Mouse (Mus musculus): ENCODE data around the gene Ddx49.
A peak's percentile ranks its signal among the peaks of the same experiment; 100 is the strongest.

Ddx49 gene

DNA sequence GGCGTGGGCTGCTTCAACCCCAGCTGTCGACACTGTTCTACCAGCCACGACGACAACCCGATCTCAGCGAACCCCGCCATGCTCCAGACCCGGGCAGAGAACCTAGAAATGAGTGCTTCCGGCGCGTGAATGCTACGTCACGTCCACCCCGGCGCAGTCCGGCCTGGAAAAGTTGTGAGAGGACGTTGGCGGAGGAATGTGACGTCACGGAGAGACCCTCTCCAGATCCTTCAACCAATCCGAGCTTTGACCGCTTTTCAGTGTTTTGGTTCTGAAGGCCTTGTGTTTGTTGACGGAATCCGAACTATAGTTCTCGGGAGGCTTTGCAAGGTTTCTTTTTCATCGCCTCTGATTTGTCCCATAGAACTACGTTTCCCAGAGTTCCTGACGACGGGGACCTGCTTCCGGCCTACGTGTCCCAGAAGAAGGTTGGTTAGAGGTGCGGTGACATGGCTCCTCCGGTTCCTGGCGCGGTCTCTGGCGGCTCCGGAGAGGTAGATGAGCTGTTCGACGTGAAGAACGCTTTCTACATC lies at the start of gene Ddx49, which contains the start of gene Cope:
Gene Ddx49, minus strand, starts transcription at position 132 of the 533 bp plus-strand sequence.
Gene Cope, plus strand, starts transcription at position 161 of the 533 bp plus-strand sequence.
- peak; percentile 84 for DNase-seq (ENCODE audit: extremely low read depth, low read depth)

DNA sequence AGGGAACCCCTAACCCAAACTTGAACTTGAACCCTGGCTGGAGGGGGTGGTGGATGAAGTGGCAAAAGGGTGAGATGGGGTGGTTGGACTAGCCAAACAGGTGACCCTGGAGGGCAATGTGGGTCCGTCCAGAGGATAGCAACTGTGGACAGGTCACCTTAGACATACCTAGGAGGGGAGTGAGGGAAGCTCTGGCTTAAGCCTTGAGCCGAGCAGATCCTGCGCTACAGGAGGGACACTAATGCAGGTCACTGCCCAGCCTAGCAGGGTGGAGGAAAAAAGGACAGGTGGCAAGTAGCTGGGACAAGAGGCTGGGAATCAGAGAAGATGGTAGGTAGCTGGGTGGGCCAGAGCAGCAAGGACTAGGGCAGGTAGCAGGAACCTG lies 49.7 kb upstream of the Ddx49 start:
- no peak for DNase-seq (ENCODE audit: extremely low read depth, low read depth)

DNA sequence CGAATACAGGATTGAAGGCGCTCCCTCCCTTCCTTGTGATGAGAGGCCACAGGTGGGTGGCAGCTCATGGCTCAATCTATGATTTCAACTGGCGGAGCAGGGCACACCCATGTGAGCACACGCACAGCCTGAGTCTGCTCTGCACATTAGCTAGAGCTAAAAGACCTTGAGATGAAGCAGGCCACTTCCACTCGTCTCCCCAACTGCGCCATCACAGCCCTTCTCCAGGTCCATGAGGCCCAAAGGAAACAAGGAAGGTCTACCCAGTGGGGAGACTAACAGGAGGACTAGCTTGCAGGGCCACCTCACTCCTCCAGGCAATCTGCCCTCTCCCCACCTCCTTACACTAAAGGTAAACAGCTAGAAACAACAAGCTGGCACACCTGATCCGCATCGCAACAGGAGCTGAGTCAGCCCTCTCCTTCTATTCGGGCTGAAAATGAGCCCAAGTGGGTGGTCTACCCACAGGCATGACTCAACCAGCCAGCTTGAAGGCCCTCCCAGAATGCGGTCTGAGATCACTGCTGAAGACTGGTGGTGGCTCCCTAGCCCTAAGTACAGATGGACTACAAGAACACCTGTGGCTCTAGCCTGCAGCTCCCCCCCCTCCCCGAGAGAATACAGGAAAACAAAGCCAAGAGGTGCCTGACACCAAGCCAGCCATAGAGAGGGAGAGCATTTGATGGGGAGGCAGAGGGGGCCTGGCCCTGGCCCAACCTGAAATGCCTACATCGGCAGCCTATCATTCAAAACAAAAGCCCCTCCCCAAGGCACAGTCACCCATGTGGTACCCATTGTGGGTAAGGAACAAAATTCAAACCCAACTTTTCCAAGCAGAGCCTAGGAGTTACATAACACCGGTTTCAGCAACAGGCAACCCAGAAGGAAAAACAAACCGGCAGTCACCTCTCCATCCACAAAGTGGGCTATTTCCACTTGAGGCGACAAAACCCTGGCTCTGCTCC lies 49.0 kb upstream of the Ddx49 start:
- no peak for DNase-seq (ENCODE audit: extremely low read depth, low read depth)

DNA sequence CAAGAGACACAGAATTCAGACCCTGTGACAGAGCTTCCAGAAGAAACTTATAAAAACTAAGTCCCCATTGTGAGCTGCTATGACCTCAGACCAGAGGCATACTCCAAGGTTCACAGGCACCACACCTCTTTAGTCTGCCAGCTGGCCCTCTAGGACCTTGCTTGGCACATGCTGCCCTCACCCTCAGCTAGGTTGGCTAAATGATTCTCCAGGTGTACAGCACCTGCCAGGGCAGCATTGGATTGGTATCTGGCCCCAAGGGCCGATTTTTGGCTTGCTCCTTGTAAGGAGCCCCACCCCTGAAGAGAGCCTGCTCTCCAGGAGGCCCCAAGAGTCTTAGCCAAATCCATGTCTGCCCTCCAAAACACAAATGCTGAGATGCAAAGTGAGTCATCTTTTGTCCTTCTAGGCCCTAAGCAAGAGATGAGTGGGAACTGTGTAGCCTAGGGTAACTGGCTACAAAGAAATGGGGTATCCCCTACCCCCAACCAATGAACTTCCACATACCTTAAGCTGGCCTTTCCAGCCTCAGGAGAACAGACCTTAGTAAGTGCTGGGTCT lies 45.7 kb upstream of the Ddx49 start:
- no peak for DNase-seq (ENCODE audit: extremely low read depth, low read depth)

DNA sequence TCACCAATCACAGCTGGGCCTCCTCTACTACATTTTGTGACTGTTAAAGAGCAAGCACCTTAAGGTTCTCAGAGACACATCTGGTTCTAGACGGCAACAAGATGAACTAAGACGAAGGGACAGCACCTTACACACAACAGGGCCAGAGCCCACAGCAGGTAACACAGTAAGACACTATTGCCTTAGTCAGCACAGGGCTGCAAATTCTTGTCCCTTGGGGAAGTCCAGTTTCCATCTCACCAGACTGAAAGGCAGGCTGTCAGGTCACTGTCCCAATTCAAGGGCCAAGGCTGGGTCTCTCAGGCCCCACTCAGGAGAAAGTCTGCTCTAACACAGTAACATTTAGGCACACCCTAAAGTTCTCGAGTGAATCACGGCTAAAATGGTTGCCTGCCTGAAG lies 45.2 kb upstream of the Ddx49 start:
- no peak for DNase-seq (ENCODE audit: extremely low read depth, low read depth)

DNA sequence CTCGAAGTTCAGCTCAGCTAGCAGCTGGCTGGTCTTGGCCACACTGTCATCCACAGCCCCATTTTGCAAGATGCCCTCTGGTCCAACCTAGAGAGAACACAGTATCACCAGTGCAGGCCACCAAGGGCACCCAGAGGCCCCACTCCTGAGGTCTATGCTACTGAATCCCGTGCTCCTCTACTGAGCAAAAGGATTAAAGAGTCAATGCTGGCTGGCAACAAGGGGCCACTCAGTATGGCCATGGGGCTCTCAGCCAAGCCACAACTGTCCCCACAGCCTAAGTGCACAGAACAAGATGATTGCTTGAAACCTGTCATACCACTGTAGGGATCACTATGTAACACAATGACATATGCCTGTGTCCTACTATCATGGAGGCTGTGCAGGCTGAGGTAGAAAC lies 42.0 kb upstream of the Ddx49 start:
- DNase-seq (ENCODE audit: extremely low read depth, low read depth) = no peak

DNA sequence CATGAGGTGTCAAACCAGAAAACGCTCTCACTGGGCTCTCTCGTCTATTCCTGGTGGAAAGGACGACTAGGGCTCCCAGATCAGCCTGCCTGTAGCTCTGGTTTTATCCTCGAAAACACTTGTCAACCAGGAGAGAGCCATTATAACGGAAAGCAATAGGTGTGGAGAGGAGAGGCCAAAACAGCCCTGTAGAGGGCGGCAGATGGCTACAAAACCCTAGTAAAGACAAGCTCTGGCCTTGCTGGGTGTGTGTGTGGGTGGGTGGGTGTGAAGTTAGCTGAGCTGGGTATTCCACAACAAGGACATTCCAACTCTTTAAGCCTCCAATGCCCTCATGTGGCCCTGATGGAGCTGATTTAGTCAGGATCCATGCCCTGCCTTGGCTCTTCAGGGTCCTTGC lies 41.4 kb upstream of the Ddx49 start:
- DNase-seq (ENCODE audit: extremely low read depth, low read depth) = no peak

DNA sequence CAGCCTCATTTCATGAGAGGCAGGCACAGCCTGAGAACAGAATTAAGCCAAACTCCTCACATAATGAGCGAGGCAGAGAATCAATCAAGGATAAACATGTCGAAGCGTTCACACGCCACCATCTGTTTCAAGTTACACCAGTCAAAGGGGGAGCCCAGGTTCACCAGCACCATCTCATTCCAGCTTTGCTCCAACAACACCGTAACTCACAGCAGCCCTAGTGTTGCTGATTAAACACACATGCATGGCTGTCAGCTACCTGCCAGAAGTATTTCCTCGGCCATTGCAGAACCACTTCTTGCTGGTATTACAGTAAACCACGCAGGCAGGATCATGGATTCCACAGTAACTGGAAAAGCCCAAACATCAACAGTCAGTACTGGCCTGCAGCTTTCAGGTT lies 40.8 kb upstream of the Ddx49 start:
- DNase-seq (ENCODE audit: extremely low read depth, low read depth) = no peak

DNA sequence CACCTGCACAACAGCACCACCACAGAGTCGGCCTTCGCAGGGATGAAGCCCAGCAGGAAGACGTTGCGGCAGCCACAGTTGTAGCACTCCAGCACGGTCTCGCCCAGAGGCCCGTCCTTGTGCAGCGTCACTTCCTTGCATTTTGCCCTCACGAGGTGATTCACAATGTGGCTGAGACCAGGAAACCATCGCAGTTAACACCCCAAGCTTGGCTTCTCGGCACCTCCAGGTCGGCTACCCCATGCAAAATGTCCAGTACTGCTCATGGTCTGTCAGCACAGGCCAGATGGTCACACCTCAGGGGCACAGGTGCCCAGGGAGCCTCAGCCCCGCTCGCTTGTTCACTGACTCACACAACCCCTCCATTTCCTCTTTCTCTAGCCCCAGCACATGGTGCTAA lies 39.7 kb upstream of the Ddx49 start:
- no peak for DNase-seq (ENCODE audit: extremely low read depth, low read depth)

DNA sequence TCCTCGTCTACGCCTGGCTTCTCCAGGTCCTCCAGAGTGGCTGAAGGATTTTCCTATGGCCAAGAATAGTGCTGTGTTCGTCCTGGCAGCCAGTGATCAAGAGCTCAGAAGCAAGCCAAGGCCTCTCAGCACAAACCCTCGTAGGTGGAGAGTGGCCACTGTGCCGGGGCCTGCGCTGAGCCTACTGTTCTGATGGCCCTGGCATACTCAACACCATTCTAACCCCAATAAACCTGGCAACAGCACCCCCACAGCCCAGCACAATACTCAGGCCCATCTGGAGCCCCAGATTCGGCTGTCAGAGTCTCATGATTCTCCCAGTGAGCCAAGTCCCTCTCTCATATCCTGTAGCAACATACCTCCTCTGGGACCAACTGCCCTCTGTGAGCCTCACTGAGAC lies 38.4 kb upstream of the Ddx49 start:
- no peak for DNase-seq (ENCODE audit: extremely low read depth, low read depth)

DNA sequence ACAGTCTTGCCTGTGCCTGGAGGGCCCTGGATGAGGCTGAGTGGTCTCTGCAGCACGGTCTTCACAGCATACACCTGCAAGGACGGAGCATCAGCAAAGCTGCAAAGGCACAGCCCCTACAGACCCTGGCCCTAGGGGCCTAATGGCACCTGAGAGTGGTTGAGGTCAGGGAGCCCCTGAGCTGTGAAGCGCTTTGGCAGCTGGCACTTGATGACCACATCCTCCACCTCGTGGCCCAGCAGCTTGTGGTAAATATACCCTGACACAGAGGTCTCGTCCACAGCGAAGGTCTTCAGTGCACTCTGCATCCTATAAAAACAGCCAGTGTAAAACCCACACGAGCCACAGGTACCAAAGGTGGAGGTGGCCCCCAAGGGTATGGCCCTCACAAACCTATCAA lies 36.6 kb upstream of the Ddx49 start:
- no peak for DNase-seq (ENCODE audit: extremely low read depth, low read depth)

DNA sequence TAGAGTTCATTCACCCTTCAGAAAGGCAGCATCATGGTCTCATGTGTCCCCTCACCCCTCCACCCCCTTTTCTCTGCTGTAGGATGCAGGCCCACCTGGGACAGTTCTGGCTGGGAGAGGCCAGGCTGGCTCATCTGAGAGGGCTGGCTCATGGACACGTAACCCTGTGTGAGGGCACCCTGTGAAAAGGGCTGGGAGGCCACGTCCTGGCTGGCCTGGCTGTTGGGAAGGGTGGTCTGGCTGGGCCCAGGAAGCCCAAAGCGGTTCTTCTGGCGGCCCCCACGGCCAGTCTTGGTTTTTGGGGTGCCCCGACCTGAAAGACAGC lies 30.6 kb upstream of the Ddx49 start:
- no peak for DNase-seq (ENCODE audit: extremely low read depth, low read depth)

DNA sequence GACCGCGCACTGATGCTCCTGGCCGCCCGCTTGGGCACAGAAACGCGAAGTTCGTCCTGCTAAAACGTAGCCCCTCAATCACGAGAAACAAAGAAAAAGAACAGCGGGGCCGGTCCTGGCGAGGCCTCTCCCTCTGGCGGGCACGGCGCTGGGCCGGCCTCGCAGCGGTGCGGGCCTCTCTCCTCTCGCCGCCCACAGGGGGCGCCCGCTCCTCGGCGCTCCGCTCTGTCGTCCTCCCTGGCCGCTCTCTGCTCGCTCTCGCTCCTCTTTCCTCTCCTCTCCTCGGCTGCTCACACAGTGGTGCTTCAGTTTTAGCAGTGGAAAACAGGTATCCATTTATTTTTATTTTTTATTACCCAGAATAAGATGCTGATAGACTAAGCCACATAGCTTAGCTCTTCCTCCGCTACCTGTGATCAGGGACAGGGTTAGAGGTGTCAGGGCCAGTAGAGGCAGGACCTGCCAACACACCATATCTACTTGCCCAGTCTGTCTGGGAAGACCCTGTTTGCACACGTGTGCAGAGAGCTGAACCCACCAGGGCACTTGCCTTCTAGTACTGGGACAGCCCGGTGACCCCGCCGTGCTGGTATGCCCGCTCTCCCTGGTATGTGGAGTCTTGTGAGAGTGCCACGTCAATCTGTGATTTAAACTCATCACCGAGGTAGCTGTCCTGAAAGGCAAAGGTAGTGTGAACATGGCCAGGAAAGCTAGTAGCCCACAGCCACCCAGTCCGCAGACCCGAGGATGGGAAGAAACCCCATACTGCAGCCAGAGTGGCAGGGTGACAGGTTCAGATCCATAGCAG lies 30.0 kb upstream of the Ddx49 start:
- no peak for DNase-seq (ENCODE audit: extremely low read depth, low read depth)

DNA sequence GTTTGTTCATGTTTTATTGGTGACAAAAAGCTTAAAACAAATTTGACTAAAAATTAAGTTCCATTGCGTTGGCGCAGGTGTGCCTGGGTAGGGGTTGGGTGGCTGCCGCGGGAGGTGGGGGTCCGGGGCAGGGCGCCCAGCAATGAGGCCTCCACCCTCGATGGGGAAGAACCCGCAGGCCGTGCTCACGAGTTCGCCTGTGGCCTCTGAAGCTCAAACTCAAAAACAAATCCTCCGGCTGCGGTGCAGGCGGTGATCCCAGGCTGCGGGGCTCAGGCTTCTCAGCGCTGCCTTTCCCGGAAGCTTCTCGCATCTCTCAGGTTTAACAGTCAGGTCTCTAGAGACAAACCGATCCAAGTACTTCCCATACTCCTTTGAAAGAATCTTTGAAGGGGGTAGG lies 29.2 kb upstream of the Ddx49 start:
- DNase-seq (ENCODE audit: extremely low read depth, low read depth) = no peak

DNA sequence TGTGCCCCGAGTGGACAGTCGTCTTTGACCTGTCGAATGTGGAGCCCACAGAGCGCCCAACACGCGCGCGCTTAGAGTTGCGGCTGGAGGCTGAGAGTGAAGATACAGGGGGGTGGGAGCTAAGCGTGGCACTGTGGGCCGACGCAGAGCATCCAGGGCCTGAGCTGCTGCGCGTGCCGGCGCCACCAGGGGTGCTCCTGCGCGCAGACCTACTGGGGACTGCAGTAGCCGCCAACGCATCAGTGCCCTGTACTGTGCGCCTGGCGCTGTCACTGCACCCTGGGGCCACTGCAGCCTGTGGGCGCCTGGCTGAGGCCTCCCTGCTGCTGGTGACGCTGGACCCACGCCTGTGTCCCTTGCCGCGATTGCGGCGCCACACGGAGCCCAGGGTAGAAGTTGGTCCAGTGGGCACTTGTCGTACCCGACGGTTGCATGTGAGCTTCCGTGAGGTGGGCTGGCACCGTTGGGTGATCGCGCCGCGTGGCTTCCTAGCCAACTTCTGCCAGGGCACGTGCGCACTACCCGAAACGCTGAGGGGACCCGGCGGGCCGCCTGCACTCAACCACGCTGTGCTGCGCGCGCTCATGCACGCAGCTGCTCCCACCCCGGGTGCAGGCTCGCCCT lies 28.6 kb upstream of the Ddx49 start:
- no peak for DNase-seq (ENCODE audit: extremely low read depth, low read depth)

DNA sequence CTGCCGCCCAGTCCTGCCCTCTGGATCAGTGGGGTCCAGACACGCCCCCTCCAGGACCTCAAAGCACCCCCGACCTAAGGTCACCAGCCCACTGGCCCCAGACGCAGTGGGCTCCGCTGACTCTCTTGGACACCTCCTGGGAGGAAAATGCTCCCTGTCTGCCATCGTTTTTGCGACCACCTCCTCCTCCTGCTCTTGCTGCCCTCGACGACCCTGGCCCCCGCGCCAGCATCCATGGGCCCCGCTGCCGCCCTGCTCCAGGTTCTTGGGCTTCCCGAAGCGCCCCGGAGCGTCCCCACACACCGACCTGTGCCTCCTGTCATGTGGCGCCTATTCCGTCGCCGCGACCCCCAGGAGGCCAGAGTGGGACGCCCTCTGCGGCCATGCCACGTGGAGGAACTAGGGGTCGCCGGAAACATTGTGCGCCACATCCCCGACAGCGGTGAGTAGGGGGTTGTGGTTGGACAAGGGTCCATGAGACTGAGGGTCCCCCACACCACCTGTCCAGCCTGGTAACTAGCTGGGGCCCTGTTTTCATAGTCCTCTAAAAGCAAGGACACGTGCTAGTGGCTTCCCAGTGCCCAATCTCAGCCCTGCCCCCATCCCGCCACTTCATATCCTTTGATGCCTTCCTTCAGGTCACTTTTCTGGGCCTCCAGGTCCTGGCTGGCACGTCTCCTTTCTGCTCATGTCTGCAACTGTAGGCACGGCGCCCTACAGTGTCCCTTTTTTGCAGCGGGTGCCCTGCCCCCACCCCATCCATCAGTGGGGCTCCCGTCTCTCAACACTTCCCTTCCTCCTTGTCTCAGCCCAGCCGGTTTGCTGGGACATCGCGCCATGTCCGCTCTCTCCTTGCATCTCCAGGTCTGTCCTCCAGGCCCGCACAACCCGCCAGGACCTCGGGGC lies 27.8 kb upstream of the Ddx49 start:
- DNase-seq (ENCODE audit: extremely low read depth, low read depth) = no peak

DNA sequence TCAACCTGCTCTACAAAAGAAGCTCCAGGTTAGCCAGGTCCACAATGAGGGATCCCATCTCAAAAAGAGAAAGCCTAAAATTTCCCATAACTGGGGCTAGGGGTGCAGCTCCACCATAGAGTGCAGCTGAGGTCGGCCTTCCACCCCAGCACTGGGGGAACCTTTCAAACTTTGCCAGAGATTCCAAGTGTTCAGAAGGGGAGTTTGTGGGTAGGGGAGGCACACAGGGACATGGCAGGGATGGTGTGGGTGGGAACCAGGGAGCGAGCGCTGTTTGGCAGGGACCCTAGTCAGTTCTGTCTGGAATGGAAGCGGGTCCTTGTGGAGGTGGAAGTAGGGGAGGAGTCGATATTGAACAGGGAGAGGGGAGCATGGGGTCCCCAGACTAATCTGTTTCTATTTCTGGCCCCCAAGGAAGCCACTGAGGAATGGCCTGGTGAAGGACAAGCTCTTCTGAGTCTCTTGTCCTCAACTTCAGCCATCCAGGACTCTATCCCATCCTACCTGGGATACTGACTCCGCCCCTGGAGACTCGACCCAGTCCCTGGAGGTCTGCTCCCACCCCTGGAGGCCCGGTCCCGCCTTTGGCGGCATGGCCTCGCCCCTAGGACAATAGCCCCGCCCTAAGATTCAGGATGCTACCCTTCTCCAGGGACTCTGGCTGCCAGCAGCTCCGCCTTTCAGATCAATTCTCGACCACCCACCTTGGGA lies 27.0 kb upstream of the Ddx49 start, which contains the start of gene Gdf1:
Gene Gdf1, plus strand, starts transcription at position 694 of the 711 bp plus-strand sequence.
- DNase-seq (ENCODE audit: extremely low read depth, low read depth) = no peak

DNA sequence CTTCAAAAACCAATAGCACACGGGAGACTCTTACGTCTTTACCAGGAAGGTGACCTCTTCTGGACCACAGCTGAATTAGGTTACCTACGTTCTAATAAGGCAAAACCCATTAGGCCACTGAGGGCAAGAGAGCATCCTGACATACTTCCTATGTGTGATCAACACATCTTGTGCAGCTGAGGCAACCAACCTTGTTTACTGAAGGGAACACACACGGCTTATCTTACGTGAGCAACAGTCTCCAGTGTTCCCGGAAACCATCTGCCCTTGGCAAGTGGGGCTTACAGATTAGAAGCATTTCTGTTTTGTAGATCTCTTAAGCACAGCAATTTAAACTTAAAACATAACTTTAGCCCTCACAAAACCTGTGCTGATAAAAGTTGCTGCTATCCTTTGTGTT lies 25.2 kb upstream of the Ddx49 start:
- peak; percentile 94 for DNase-seq (ENCODE audit: extremely low read depth, low read depth)

DNA sequence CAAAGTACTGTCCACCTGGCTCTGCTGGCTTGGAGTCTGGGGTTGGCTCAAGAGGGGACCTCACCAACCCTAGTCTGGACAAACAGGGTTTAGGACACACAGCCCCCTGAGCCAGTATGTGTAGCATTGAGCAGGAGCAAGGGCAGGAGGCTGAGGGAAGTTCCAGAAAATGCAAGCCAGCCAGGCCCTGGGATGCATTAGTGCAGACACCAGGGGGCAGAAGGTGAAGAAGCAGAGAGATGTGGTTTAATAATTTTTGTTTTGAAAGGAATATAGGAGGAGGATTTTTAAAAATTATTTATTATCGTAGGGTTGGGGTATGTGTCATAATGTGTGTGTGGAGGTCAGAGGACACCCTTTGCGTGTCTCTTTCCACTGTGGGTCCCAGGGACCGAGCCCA lies 21.4 kb upstream of the Ddx49 start:
- no peak for DNase-seq (ENCODE audit: extremely low read depth, low read depth)

DNA sequence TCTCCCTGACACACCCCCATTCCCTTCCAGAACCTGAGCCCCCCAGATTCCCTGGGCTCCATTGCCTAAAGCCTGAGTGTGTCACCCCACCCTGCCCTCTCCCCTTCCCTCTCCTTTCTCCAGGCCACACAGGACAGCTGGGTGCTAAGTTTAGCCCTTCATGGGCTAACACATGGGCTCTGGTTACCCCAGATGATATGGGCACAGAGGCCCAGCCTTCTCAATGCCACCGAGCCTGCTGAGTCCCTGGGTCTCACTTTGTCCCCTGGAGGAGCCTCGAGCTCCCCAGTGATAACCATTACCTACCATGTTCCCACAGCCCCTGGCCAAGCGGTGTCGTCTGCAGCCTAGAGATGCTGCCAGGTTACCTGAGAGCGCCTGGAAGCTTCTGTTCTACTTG lies 15.6 kb upstream of the Ddx49 start:
- DNase-seq (ENCODE audit: extremely low read depth, low read depth) = no peak

All from MEL-GATA-1-ER (cell line).